Mouse (Mus musculus) cerebellum, adult 2 months (tissue): ENCODE data around the gene Cblb.

Experiments
- CTCF ChIP-seq: fragments of 200-500 bp; IDR thresholded peaks from 2 replicates; pipeline ENCODE4 v1.5.1; 2011; ENCODE audit warnings: low read depth, mild to moderate bottlenecking, control low read depth, low read length, moderate library complexity, borderline replicate concordance; ENCODE audit not compliant: insufficient read depth
- POLR2A ChIP-seq: fragments of 200-500 bp; IDR thresholded peaks from 2 replicates; pipeline ENCODE4 v1.6.1; 2011; ENCODE audit warnings: low read length, control low read depth, borderline replicate concordance; ENCODE audit not compliant: insufficient read depth

DNA sequence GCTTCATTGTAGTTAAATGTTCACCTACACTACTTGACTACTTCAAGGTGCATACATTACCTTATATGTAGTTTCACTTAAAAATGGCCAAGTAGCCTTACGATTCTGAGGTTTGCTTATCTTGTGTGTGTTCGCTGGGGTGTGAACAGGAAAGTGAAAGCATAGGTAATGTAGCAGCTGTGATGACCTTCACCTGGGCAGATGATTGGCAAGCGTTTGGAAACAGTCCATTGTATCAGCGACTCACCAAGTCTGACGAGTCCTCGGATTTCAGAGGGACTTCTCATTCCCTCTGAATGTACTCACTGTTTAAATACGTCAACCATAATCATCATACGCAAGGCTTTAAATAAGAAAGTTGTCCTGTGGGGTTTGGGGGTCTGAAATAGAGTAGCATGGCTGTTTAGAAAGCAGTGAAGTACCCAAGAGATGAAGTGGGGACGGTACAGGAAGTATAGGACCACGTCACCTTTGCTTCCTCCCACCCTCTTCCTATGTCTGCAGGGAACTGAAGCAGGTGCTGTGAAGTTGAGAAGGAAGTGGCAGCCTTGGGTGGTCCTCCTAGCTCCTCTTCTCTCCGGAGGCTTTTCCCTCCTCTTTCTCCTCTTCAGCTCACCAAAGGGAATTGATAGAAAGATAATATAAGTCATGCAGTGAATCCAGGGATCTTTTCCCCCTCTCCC is 101.9 kb downstream of the Cblb start:
- no peak for TF ChIP-seq CTCF
- no peak for TF ChIP-seq POLR2A
